35 mouse cellular contexts compared by ENCODE assay signal in genomic region chr6:128164632-128165031, GRCm38 (mm10).
"Had no signal": no experiment of that assay in that cellular context is flagged by ENCODE, and none has a peak within 500 bp of the region (broad histone marks: within the 10 kb centered on the region; RNA-seq: fewer than 3 reads in every experiment).

No protein-coding gene starts in this region.

- H3K9me3 ChIP-seq: heart, embryonic 10.5 days; heart, embryonic 12.5 days; heart, embryonic 13.5 days; heart, embryonic 15.5 days; hindbrain, embryonic 10.5 days; hindbrain, embryonic 12.5 days; hindbrain, embryonic 13.5 days; hindbrain, embryonic 15.5 days; intestine, embryonic 15.5 days; kidney, embryonic 15.5 days had no signal

- H3K27me3 ChIP-seq: heart, embryonic 12.5 days; heart, embryonic 13.5 days; heart, embryonic 15.5 days; hindbrain, embryonic 12.5 days; hindbrain, embryonic 13.5 days; hindbrain, embryonic 15.5 days; intestine, embryonic 15.5 days; kidney, embryonic 15.5 days had no signal

- H3K36me3 ChIP-seq: heart, embryonic 10.5 days; heart, embryonic 12.5 days; heart, embryonic 13.5 days; heart, embryonic 15.5 days; hindbrain, embryonic 10.5 days; hindbrain, embryonic 12.5 days; hindbrain, embryonic 13.5 days; hindbrain, embryonic 15.5 days; intestine, embryonic 15.5 days; kidney, embryonic 15.5 days had no signal

- ATAC-seq: hindbrain, postnatal 0 days; inflammation-experienced regulatory T-cells, adult 6 months; intestine, embryonic 15.5 days; intestine, embryonic 16.5 days; intestine, postnatal 0 days had no signal

- H3K4me3 ChIP-seq: heart, embryonic 10.5 days; heart, embryonic 12.5 days; heart, embryonic 13.5 days; heart, embryonic 15.5 days; hindbrain, embryonic 10.5 days; hindbrain, embryonic 12.5 days; hindbrain, embryonic 13.5 days; hindbrain, embryonic 15.5 days; intestine, embryonic 15.5 days; kidney, embryonic 15.5 days; layer of hippocampus, adult 2 months; left cerebral cortex, adult 2 months had no signal

- DNase-seq: heart, postnatal 10 days; heart, postnatal 14 days; heart, postnatal 36 days; heart, postnatal 4 days; kidney, adult 11 months; kidney, adult 18-20 months; kidney, adult 2 months; kidney, adult 8-10 months; kidney, adult 9 months; kidney, postnatal 10 days; kidney, postnatal 14 days; kidney, postnatal 25 days; kidney, postnatal 36 days; kidney, postnatal 4 days; layer of hippocampus, adult 9-11 months; layer of hippocampus, postnatal 36 days had no signal

- H3K4me1 ChIP-seq: hindbrain, embryonic 10.5 days; hindbrain, embryonic 12.5 days; hindbrain, embryonic 13.5 days; hindbrain, embryonic 15.5 days; intestine, embryonic 15.5 days had no signal

- H3K9ac ChIP-seq: heart, embryonic 12.5 days; heart, embryonic 13.5 days; heart, embryonic 15.5 days; hindbrain, embryonic 12.5 days; hindbrain, embryonic 13.5 days; hindbrain, embryonic 14.5 days; hindbrain, embryonic 15.5 days; intestine, embryonic 15.5 days; kidney, embryonic 15.5 days had no signal

- H3K4me2 ChIP-seq: heart, embryonic 11.5 days; heart, embryonic 12.5 days; heart, embryonic 13.5 days; heart, embryonic 15.5 days; hindbrain, embryonic 12.5 days; hindbrain, embryonic 13.5 days; hindbrain, embryonic 14.5 days; hindbrain, embryonic 15.5 days; intestine, embryonic 15.5 days; kidney, embryonic 15.5 days had no signal

- H3K27ac ChIP-seq: heart, embryonic 10.5 days; heart, embryonic 13.5 days; heart, embryonic 15.5 days; hindbrain, embryonic 10.5 days; hindbrain, embryonic 12.5 days; hindbrain, embryonic 13.5 days; hindbrain, embryonic 14.5 days; hindbrain, embryonic 15.5 days; hindbrain, postnatal 0 days; intestine, embryonic 15.5 days; kidney, embryonic 15.5 days; kidney, postnatal 0 days; layer of hippocampus, adult 2 months; left cerebral cortex, adult 2 months had no signal
